Mouse (Mus musculus): ENCODE measurements around the gene Gm20937. TPM values are rescaled to one million over a fixed set of nuclear protein-coding genes. Genes with fewer than 3 reads are reported as not detected.
"Not testable (repeated sequence)": the region's sequence is repeated elsewhere in the genome, so short reads cannot be mapped to it uniquely, and the experiment has no call there.

Gm20937 gene
- total RNA-seq (2022), result not detected

DNA sequence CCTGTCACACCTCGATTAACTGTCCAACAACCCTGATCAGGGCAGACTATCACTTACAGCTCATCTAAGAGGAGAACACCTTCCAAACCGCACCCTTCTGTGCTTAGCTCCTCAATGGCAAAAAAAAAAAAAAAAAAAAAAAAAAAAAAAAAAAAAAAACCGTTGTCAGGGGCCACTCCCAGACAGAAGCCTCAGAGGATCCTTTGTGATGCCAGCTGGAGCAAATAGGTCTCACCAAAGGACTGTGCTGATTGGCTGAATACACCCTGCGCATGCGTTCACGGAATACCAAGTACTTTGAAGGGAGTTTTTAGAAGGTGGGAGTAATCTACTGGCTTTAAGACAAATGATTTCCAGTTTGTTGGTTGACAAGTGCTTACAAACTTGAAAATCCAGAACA lies at the start of gene Gm20937:
TSS of gene Gm20937 (minus strand) at position 101 of the 400 bp plus-strand sequence.
- DNase-seq (ENCODE audit: low spot score), result not testable (repeated sequence)

Other genes with a start within 250 kb of the Gm20937 start
- not detected for gene Gm20816, start 243.1 kb upstream of the Gm20937 start, total RNA-seq (2022)